Mouse (Mus musculus): ENCODE data around the gene Mrps31.

Gene Mrps31

DNA sequence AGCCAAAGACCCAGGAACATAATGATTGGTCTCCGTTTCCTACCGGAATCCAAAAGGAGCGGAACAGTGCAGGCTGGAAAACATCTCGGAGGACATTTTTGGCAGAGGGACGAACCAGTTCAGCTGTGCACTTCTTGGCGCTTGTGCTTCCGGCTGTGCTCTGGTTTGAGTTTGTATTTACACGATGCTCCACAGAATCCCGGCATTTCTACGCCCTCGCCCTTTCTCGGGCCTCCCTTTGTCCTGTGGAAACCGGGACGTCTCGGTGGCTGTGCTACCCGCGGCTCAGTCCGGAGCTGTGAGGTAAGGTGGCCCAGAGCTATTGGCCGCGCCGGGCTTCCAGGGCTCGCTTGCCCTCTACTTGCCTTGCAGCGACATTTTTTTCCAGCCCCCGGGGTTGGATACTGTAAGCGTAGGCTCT is at the start of gene Mrps31:
Gene Mrps31 (plus strand): TSS at position 80 of the 421 bp plus-strand sequence.
- CTCF ChIA-PET = interaction anchor here (0.6 kb wide), 1 partner anchor 516 kb away, joined by 6 read pairs; no protein-coding TSS in a partner anchor

DNA sequence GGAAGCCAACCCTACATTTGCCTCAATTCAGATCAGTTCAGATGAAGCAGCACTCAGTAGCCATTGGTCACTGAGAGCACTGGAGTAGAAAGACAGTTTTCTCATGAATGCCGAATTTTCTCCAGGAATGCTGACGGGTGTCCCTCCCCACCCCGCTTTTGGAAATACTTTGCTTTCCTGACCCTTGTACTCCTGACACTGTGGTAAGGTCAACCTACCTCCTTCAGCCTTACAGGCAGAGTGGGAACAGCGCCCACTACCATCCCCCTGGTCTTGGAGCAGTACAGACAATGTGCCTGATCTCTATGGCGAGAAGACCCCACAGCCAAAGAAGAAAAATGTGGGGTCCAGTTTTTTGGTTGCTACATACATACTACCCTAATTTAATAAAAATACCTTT is 34.9 kb upstream of the Mrps31 start:
- CTCF ChIA-PET = no interaction called here

DNA sequence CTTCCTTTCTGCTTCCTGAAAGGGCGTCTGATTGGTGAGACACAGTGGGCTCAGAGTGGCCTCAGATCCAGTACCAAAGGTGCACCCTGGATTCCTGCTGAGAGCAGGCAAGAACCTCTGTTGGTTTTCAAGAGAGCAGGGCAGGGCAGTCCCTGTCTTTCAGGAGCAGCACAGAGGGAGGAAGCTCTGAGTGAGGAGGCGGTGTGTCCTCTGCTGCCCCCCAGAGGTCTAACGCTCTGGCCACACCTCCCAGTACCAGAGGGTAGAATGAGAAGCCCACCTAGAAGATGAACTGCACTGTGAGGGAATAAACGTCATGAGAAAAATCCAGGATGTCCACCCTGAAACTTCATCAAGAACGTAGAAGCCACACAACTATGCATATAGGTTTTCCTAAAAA is 34.3 kb upstream of the Mrps31 start:
- CTCF ChIA-PET = interaction anchor here (0.6 kb wide), 1 partner anchor 166 kb away, joined by 4 read pairs; no protein-coding TSS in a partner anchor

DNA sequence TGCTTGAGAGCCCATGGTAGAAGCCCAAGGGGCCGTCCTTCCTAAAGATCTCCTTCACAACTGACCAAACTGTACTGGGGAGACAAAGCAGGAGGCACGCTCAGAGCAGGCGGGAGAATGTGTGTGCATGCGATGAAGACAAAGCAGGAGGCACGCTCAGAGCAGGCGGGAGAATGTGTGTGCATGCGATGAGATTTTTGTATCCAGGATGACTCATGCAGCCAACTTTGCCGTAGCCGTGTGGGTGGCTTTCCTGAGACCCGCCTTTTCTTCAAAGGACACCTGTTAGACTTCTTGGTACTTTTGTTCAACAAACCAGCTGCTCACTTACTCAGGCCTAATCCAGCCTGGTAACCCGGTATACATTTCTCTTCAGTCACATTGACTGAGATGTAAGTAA is 30.2 kb upstream of the Mrps31 start:
- CTCF ChIA-PET = no interaction called here

DNA sequence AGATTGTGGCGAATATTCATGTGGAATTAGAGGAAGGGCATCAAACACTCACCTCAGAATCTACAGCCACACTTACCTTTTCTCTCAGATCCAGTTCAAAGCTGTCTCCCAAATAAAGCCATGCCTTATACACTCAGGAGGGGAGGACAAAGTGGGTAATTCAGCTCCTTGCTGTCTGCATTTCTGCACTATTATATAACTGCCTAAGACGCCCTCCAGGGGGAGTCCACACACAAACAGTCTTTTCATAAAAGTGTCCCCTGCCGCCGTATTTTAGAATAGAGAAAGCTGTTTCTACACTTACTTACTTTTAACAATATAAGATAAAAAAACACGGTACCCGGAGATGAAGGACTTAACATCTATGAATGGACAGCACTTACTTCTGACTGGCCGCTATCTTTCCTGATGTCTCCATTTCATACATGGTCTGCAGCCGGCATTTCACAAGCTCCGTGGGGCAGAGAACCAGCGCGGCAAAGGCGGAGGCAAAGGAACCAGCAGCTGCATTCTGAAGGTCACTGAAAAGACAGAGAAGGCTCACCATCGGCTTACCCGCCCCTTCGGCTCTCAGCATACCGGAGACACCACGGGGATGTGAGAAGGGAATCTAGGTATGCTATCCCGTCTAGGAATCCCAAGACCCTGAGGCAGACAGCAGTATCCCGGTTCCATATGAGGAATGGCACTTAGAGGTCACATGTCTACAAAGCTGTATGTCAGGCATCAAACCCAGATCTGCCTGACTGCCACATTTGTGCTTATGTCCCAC is 28.2 kb upstream of the Mrps31 start:
- CTCF ChIA-PET = no interaction called here

DNA sequence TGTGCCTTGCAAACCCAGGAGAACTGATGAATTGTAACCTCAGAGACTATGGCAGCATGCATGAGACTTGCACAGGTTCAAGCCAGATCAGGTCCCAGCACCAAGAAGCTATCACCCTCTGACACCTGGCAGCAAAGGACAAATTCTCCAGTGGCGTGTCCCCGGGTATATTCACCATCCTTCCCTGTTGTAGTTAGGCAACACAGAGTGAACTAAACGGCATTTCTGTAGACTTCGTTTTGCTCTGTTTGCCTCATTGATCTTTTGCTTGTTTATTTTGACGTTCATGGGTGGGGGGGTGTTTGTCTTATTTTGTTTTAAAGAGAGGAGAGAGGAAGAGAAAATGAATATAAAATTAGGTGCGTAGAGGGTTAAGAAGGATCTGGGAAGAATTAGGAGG is 26.0 kb upstream of the Mrps31 start:
- CTCF ChIA-PET = no interaction called here

DNA sequence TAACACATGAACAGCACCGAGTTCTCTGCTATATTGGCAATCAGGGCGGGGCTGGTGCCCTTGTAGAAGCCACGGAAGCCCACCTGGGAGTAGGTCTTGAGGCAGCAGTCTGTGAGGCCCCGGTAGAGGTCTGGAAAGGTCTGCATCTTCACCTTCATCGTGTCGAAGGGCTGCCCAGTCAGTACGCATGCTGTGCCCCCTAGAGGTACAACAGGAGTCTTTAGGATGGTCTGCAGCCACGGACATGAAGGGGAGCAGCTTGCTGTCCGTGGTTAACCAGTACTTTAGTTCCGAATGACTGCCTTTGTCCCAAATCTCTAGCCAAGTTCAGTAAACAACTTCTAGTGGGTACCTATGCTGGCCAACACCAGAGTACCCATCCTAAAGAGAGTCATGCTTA is 21.3 kb upstream of the Mrps31 start:
- CTCF ChIA-PET = interaction anchor here (0.6 kb wide), 1 partner anchor 46 kb away, joined by 5 read pairs; no protein-coding TSS in a partner anchor

DNA sequence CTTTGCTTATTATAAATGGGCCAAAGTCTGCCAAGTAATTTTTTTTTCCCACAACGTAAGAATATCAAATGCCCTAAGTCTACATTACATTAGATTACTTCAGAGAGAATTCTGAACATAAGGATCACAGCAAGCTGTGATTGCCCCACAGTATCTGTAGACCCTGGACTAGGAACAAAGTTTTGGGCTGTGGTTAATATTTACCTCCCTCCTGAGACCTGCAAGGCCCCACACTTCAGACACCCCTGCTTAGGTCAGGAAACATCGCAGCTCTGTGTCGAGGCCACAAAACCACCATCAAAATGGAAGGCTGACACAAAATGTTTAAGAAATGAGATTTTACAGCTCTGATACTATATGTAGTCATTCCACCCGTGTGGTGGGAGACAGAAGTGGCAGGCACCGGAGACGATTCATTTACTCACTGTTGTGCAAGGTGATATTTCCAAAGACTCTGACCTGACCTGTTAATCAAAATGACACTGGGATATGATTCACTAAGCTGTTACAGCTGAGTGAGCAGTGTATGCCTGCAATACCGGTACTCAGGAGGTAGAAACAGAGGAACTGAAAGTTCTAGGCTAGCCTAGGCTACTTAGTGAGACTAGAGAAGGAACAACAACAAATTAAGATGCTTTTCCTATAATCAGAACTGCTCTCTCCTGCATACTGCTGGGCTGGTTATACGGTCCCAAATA is 20.2 kb upstream of the Mrps31 start:
- CTCF ChIA-PET = no interaction called here

DNA sequence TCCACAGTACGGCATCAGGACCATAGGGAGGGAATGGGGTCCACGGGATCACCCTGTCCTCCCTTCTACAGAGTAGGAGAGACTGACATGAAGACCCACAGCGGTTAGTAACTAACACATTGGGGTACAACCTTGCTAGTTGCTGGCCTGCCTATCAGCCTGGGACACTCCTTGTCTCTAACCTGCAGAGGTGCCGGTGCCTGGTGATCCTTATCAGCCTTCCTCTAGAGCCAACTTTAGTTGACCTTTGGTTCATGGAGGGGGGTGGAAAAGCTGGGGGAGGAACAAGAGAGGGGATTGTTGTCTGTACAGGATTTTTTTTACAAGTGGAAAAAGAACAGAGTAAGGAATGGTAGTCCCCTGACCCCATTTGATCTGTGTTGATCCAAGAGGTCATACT is 16.7 kb upstream of the Mrps31 start:
- CTCF ChIA-PET = no interaction called here

DNA sequence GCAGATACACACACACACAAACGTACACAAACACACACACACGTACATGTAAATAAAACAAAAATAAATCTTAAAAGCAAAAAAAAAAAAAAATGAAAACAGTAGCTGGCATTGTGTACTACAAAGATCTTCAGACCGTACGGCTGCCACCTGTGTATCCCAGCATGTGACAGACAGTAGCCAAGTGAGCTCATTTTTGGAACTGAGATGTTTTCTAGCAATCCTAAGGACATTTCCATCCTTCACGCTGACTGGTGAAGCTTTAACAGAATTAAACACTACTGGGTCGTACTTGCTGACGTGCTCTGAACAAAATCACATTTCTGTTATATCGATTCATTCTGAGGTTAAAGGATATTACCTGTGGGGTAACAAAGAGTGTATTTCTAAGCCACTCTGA is 15.9 kb upstream of the Mrps31 start:
- CTCF ChIA-PET = interaction anchor here (0.7 kb wide), 1 partner anchor 198 kb away, joined by 4 read pairs; no protein-coding TSS in a partner anchor

DNA sequence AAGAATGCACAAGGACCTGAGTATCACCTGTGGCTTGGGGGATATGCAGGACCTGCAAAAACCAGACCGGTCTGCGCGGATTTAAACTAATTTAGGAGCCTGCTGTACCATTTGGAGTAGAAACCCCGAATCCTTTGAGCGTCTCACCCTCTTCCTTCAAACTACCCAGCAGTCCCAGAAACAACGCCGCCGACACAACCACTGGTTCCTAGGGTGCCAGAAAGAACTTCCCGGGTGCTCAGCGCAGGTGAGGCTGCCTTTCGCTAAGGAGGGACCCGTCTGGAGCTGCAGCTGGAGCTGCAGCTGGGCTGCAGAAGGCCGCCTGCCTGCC is 13.4 kb upstream of the Mrps31 start:
- CTCF ChIA-PET = no interaction called here

DNA sequence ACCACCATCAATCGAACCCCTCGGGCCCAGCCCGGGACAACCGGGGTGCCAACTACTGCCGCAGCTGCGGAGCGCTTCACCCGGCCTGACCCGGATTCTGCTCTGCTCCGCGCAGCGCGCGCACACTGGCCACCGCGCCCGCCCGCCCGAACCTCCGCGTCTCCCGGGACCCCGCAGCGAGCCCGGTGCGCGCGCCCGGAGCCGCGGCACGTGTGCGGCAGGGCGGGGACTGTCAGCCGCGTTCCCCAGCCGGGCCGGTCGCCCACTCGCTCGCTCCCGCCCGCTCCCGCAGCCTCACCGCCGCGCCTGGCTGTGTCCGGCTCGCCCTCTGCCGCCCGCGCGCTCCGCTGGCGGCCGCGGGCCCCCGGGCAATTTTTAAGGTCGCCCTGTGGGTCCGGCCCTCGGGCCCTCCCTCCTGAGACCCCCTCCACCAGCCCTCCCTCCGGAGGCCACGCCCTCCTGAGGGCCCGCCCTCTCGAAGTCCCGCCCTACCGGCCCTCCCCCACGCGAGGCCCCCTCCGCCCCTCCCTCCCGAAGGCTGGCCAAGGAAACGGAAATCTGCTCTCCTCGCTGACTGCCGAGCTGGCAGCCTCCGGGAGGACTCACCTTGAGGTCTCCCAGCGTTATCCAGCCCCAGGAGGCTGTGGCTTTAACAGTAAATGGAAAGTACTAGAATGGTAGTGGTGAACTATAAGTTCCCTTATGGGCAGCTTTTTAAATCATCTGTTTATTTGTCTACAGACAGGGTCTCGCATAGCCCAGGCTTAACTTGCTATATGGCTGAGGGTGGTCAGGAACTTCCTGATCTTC is 12.8 kb upstream of the Mrps31 start, which contains the start of gene Slc25a15:
Gene Slc25a15 (minus strand): TSS at position 456 of the 810 bp plus-strand sequence.
- CTCF ChIA-PET = interaction anchor here (0.6 kb wide), 1 partner anchor 37 kb away, joined by 4 read pairs; no protein-coding TSS in a partner anchor

DNA sequence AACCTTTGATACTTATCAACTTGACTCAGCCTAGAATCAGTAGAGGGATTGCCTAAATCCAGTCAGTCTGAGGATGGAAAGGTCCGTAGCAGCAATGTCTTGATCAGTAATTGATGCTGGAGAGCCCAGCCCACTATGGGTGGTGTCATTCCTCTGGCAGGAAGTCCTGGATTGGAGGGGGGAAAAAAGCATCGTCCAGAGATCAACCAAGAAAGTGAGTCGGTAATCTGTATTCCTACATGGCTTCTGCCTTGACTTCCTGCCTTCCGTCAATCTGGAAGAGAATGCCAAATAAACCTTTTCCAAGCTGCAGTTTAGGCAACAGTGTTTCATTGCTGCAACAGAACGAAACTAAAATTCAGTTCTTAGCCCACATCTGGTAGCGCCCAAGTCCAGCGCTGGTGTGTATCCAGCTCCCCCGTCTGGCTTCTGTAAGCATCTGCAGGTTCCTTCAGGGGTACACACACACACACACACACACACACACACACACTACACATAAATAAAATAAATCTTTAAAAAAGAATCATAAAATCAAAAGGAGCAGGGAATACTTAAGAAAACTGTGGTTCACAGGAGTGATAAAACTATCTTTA is 11.8 kb upstream of the Mrps31 start:
- CTCF ChIA-PET = interaction anchor here (0.7 kb wide), 1 partner anchor 402 kb away, joined by 3 read pairs; no protein-coding TSS in a partner anchor

DNA sequence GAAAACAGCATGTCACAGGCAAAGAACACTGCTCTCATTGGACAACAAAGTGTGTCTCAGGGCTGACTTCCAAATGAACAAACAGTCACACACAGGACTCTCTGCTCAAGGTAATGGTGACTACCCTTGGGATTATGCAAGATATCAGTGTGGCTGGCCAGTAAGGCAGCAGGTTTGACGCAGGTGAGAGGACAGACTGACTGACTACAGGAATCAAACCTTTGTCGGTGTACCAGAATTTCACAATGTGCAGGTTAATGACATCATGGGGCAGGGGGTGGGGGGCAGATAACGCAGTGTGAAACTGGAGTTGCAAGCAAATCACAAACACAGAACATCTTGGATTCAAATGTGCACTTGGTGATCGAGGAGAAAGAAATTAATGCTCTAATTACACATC is 10.6 kb upstream of the Mrps31 start:
- CTCF ChIA-PET = no interaction called here

DNA sequence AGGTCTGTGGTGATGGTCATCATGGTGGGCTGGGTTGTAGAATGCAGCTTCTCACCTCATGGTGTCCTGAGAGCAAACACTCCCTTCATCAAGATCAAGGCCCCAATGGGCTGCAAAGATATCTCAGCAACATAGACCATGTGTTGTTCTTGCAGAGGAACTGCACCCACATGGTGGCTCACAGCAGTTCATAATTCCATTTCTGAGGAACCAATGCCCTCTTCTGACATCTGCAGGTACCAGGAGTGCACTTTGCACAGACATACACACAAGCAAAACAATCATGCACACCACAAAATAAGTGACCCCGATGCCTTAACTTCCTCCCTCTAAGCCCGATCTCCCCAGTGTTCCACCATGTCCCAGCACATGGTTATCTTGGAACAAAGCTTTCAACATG is 7.9 kb upstream of the Mrps31 start:
- CTCF ChIA-PET = no interaction called here

DNA sequence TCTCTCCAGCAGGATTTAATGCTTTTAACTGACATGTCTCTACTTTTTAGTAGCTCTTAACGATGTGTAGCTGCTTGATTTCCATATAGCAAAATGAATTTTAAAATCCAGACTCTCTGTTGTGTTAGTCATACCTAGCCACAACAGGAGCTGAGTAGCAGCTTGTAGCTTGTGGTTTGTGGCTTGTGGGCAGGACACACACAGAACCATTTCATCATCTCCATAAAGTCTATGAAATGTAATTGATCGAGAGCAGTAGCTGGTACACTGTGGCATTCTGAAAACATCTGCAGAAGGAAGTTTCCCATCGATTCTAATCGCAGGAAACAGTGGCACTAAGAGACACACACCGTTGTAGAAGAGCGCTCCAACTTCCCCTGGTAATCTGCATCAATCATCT is 5.4 kb upstream of the Mrps31 start:
- CTCF ChIA-PET = no interaction called here

DNA sequence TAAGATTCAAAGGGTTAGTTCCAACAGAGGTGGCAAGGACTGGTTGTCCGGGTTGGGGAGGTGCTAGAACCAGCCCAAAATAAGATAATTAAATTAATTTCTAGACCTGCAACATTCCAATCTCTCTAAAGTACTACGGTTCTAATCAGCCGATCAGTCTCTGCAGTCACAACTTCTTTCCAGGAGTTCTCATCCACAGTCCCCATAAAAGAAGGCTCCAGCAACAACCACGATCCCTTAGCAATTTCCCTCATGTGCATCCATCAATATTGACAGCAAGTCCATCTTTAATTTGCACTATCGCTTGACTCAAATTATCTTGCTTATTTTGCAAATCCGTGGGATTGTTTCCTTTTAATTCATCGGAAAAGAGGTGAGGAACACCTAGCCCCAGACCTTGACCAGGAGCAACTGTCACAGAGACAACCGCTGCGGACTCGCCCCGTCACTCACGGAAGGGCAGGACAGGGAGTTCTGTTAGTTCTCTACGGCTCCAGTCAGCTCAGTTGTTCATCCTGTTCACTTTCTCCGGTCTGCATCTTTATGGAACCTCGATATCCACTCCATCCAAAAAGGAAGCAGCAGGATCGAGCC is 376 bp upstream of the Mrps31 start:
- CTCF ChIA-PET = no interaction called here

DNA sequence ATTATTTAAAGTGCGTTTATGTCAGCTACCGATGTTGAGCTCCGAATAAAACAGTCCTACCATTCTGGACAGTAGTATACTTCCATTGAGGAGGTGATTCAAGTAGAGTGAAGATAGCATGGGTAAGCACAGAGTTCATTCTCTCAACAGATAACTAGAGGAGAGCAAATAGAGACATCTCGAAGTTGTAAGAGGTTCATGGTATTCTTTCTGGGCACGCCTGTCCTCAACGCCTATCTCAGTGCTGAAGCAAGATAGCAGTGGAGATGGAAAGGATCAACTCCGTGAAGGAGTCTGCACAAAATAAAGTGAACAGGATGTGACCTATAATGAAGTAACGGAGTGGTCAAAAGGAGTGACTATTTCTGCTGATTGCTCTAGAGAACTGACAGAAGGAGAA is 810 bp downstream of the Mrps31 start:
- CTCF ChIA-PET = interaction anchor here (0.6 kb wide), 1 partner anchor 515 kb away, joined by 6 read pairs; no protein-coding TSS in a partner anchor
